ENCODE assay signal across 9 mouse cellular contexts in the genomic region with DNA sequence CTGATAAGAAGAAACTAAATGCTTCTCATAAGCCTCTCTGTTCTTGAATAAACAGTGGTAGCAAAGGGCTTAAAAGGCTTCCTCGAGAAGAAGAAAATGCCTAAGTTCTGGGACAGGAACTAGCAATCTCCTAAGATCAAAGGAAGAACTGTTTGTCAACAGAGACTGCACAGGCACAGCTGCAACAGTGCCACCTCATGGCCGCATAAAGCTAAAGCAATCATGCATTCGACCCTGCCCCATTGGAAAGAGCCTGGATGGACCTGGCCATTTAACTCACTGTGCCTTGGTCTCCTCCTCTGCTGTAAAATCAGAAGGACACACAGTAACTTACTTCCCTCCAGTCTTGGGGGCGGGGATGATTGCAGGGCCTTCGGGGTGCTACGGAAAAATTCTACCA.
A peak's percentile ranks its signal among the peaks of the same experiment; 100 is the strongest.
DNase-seq lines count a peak whose midpoint lies in the region; ATAC-seq and TF ChIP-seq lines count a peak whose summit lies in the region.
"Had no signal": no experiment of that assay in that cellular context is flagged by ENCODE, and none has a peak within 500 bp of the region (broad histone marks: within the 10 kb centered on the region; RNA-seq: fewer than 3 reads in every experiment).

No protein-coding gene starts in this region.

- ATAC-seq in megakaryocyte-erythroid progenitor cell, adult 5-6 weeks (replicated peaks; ENCODE audit: low FRiP score, low TSS enrichment, poor library complexity, severe bottlenecking) = peak; percentile 42

- no peak overlapping the region for H3K9ac ChIP-seq in ES-E14 (ENCODE audit: insufficient read depth, low read depth, low read length, poor library complexity, severe bottlenecking)

- H3K36me3 ChIP-seq in ES-E14 (ENCODE audit: control insufficient read depth, insufficient read depth, low read length, poor library complexity, severe bottlenecking) = no peaks in the 10 kb centered on the region

- 0 out of 4 replicates have a peak, but pooled peaks cover 0 to 2% of the 10 kb centered on the region in 2 experiments for H3K4me1 ChIP-seq in ES-E14 (ENCODE audit: control insufficient read depth in 2 of 2, insufficient read depth in 2 of 2, low read length in 2 of 2, poor library complexity in 1 of 2)

- H3K4me3 ChIP-seq in ES-E14 (ENCODE audit: insufficient read depth in 1 of 2, low read depth in 1 of 2, low read length in 2 of 2, poor library complexity in 1 of 2, severe bottlenecking in 1 of 2) = no peak overlapping the region

- in situ Hi-C loops in ES-E14 (cut with MboI; ENCODE audit: low sequenced_read_pairs in 2 of 2, unreplicated experiment in 2 of 2) = no loop called here

- no peaks in the 10 kb centered on the region for H3K9me3 ChIP-seq in ES-E14 (ENCODE audit: control insufficient read depth, insufficient read depth, low read depth, low read length)

- no peak overlapping the region for H3K27ac ChIP-seq in ES-E14 (ENCODE audit: insufficient read depth, low read depth, low read length, poor library complexity, severe bottlenecking)
- H3K27ac ChIP-seq: macrophage had no signal

- DNase-seq in layer of hippocampus, postnatal 10 days (ENCODE audit: low spot score in 2 of 2) = peak; percentile 40 to 41
- DNase-seq in layer of hippocampus, adult 9-11 months = no peak
- DNase-seq in ES-E14 (ENCODE audit: low read depth, low spot score) = no peak
- DNase-seq in brain, adult 2 months (ENCODE audit: low read depth, low spot score) = peak; percentile 72
- DNase-seq in heart, postnatal 4 days = peak; percentile 68
- no peak for DNase-seq in frontal cortex, postnatal 25 days (ENCODE audit: low spot score in 2 of 2)
- DNase-seq in layer of hippocampus, postnatal 36 days = no peak

TF ChIP-seq in ES-E14, 5 proteins besides CTCF, POLR2A, EP300 and RAD21:
- TF ChIP-seq CHD2 (IDR thresholded peaks at IDR 0.05; ENCODE audit: low read depth, low read length) = no peak
- TF ChIP-seq HCFC1 (IDR thresholded peaks at IDR 0.05; ENCODE audit: borderline replicate concordance, insufficient read depth, low read length) = no peak
- TF ChIP-seq MAFK (IDR thresholded peaks at IDR 0.05; ENCODE audit: insufficient read depth, low read depth, low read length) = no peak
- peak; percentile 94 for TF ChIP-seq ZC3H11A (IDR thresholded peaks at IDR 0.05; ENCODE audit: borderline replicate concordance, low read depth, low read length)

Comparison
In these comparisons a context has a peak if more than half of its experiments do, and no peak if none do; other contexts are left out.
1. DNase-seq: peak in layer of hippocampus, postnatal 10 days (2 of 2), brain, adult 2 months (single experiment) and heart, postnatal 4 days (single experiment); none in layer of hippocampus, adult 9-11 months (single experiment), ES-E14 (single experiment), frontal cortex, postnatal 25 days (0 of 2) and layer of hippocampus, postnatal 36 days (0 of 2).